ENCODE assay signal across 18 mouse cellular contexts in genomic region chr12:105883799-105884514, GRCm38 (mm10).
A peak's percentile ranks its signal among the peaks of the same experiment; 100 is the strongest.
DNase-seq lines count a peak whose midpoint lies in the region; ATAC-seq lines count a peak whose summit lies in the region.
"Had no signal": no experiment of that assay in that cellular context is flagged by ENCODE, and none has a peak within 500 bp of the region (broad histone marks: within the 10 kb centered on the region; RNA-seq: fewer than 3 reads in every experiment).

No protein-coding gene starts in this region.

- no peak overlapping the region for H3K9ac ChIP-seq in embryonic facial prominence, embryonic 13.5 days
- no peak overlapping the region for H3K9ac ChIP-seq in midbrain, embryonic 14.5 days (replicated peaks; ENCODE audit: low read length)
- H3K9ac ChIP-seq in midbrain, embryonic 11.5 days (ENCODE audit: low read length): no peak overlapping the region
- no peak overlapping the region for H3K9ac ChIP-seq in kidney, embryonic 16.5 days (replicated peaks; ENCODE audit: low read length)
- H3K9ac ChIP-seq: heart, embryonic 15.5 days; hindbrain, embryonic 12.5 days had no signal

- no peak for DNase-seq in embryonic facial prominence, embryonic 10.5 days (ENCODE audit: low spot score)
- no peak for DNase-seq in midbrain, embryonic 14.5 days
- DNase-seq in midbrain, embryonic 11.5 days (ENCODE audit: low spot score, missing footprints): no peak
- DNase-seq in B cell, adult 2 months: no peak
- DNase-seq in thymus, postnatal 0 days (ENCODE audit: low spot score): no peak
- no peak for DNase-seq in frontal cortex, adult 2 months (ENCODE audit: extremely low spot score in 1 of 2, low spot score in 1 of 2)
- DNase-seq: adrenal gland, postnatal 36 days; cerebellum, postnatal 10 days; heart, adult 11 months; liver; lung, adult 2 months had no signal

- 79% methylated on average over 12 of the region's 12 CpGs for WGBS in embryonic facial prominence, embryonic 13.5 days
- 82% methylated on average over 12 of the region's 12 CpGs for WGBS in embryonic facial prominence, embryonic 10.5 days
- 82% methylated on average over 12 of the region's 12 CpGs for whole genome bisulfite sequencing in midbrain, embryonic 14.5 days
- WGBS in midbrain, embryonic 11.5 days: 87% methylated on average over 12 of the region's 12 CpGs
- WGBS in kidney, embryonic 16.5 days: 33% methylated on average over 12 of the region's 12 CpGs

- 0 out of 2 replicates have a peak, but pooled peaks cover 6% of the 10 kb centered on the region for H3K4me1 ChIP-seq in embryonic facial prominence, embryonic 13.5 days
- H3K4me1 ChIP-seq in embryonic facial prominence, embryonic 10.5 days: peaks cover 10% of the 10 kb centered on the region
- H3K4me1 ChIP-seq in midbrain, embryonic 14.5 days (ENCODE audit: control insufficient read depth, insufficient read depth, low read length): peaks cover 10% of the 10 kb centered on the region; the same call in 1 of the 2 replicates
- H3K4me1 ChIP-seq in midbrain, embryonic 11.5 days (ENCODE audit: control insufficient read depth, insufficient read depth, low read length): peaks cover 4% of the 10 kb centered on the region; the same call in 1 of the 2 replicates
- H3K4me1 ChIP-seq in kidney, embryonic 16.5 days (ENCODE audit: insufficient read depth, low read length): peaks cover 8% of the 10 kb centered on the region; the same call in 1 of the 2 replicates
- H3K4me1 ChIP-seq: heart, embryonic 15.5 days had no signal

- ATAC-seq in embryonic facial prominence, embryonic 13.5 days (ENCODE audit: insufficient number of reproducible peaks, insufficient read depth, low FRiP score, low TSS enrichment, low read depth): peak; percentile 48; the same call in 1 of the 2 replicates
- no peak for ATAC-seq in midbrain, embryonic 14.5 days (ENCODE audit: low FRiP score, low TSS enrichment)
- ATAC-seq in midbrain, embryonic 11.5 days (ENCODE audit: low FRiP score): no peak; the same call in 1 of the 2 replicates
- peak; percentile 78 for ATAC-seq in kidney, embryonic 16.5 days (ENCODE audit: low FRiP score, low TSS enrichment)
- ATAC-seq: activated CD4-positive, CD25-positive, alpha-beta regulatory T cell, adult 4 months; intestine, embryonic 16.5 days had no signal

- H3K36me3 ChIP-seq in embryonic facial prominence, embryonic 13.5 days: no peaks in the 10 kb centered on the region
- no peaks in the 10 kb centered on the region for H3K36me3 ChIP-seq in embryonic facial prominence, embryonic 10.5 days (replicated peaks)
- no peaks in the 10 kb centered on the region for H3K36me3 ChIP-seq in midbrain, embryonic 14.5 days (ENCODE audit: control insufficient read depth, insufficient read depth, low read length)
- no peaks in the 10 kb centered on the region for H3K36me3 ChIP-seq in midbrain, embryonic 11.5 days (ENCODE audit: control insufficient read depth, insufficient read depth, low read length)
- no peaks in the 10 kb centered on the region for H3K36me3 ChIP-seq in kidney, embryonic 16.5 days (ENCODE audit: insufficient read depth, low read length)
- H3K36me3 ChIP-seq: heart, embryonic 15.5 days; hindbrain, embryonic 12.5 days had no signal

- peaks cover 6% of the 10 kb centered on the region; the same call in 1 of the 2 replicates for H3K9me3 ChIP-seq in embryonic facial prominence, embryonic 13.5 days
- peaks cover 12% of the 10 kb centered on the region; the same call in 1 of the 2 replicates for H3K9me3 ChIP-seq in embryonic facial prominence, embryonic 10.5 days
- H3K9me3 ChIP-seq in midbrain, embryonic 14.5 days (ENCODE audit: control insufficient read depth, low read length): 0 out of 2 replicates have a peak, but pooled peaks cover 8% of the 10 kb centered on the region
- no peaks in the 10 kb centered on the region for H3K9me3 ChIP-seq in midbrain, embryonic 11.5 days (ENCODE audit: control insufficient read depth, low read length)
- H3K9me3 ChIP-seq in kidney, embryonic 16.5 days (ENCODE audit: low read length): peaks cover 5% of the 10 kb centered on the region; the same call in 1 of the 2 replicates
- H3K9me3 ChIP-seq: heart, embryonic 15.5 days had no signal

- H3K4me3 ChIP-seq in embryonic facial prominence, embryonic 13.5 days: no peak overlapping the region
- no peak overlapping the region for H3K4me3 ChIP-seq in embryonic facial prominence, embryonic 10.5 days
- H3K4me3 ChIP-seq in midbrain, embryonic 14.5 days (replicated peaks; ENCODE audit: low read depth, low read length): no peak overlapping the region
- H3K4me3 ChIP-seq in midbrain, embryonic 11.5 days (ENCODE audit: low read depth, low read length): no peak overlapping the region
- no peak overlapping the region for H3K4me3 ChIP-seq in kidney, embryonic 16.5 days (ENCODE audit: low read length)
- H3K4me3 ChIP-seq: heart, embryonic 15.5 days; hindbrain, embryonic 12.5 days had no signal

- no peaks in the 10 kb centered on the region for H3K27me3 ChIP-seq in embryonic facial prominence, embryonic 13.5 days
- H3K27me3 ChIP-seq in embryonic facial prominence, embryonic 10.5 days (replicated peaks; ENCODE audit: low read depth, poor library complexity, severe bottlenecking): peaks cover 7% of the 10 kb centered on the region; the same call in 1 of the 2 replicates
- no peaks in the 10 kb centered on the region for H3K27me3 ChIP-seq in midbrain, embryonic 14.5 days (ENCODE audit: control insufficient read depth, insufficient read depth, low read length)
- 0 out of 2 replicates have a peak, but pooled peaks cover 2% of the 10 kb centered on the region for H3K27me3 ChIP-seq in midbrain, embryonic 11.5 days (ENCODE audit: control insufficient read depth, insufficient read depth, low read length)
- H3K27me3 ChIP-seq in kidney, embryonic 16.5 days (ENCODE audit: insufficient read depth, low read length): no peaks in the 10 kb centered on the region
- H3K27me3 ChIP-seq: heart, embryonic 15.5 days; hindbrain, embryonic 12.5 days had no signal

- no peak overlapping the region for H3K4me2 ChIP-seq in embryonic facial prominence, embryonic 13.5 days
- no peak overlapping the region for H3K4me2 ChIP-seq in midbrain, embryonic 14.5 days (ENCODE audit: low read length)
- no peak overlapping the region for H3K4me2 ChIP-seq in midbrain, embryonic 11.5 days
- H3K4me2 ChIP-seq in kidney, embryonic 16.5 days (replicated peaks; ENCODE audit: low read depth, low read length): no peak overlapping the region
- H3K4me2 ChIP-seq: heart, embryonic 15.5 days; hindbrain, embryonic 12.5 days had no signal

- H3K27ac ChIP-seq in embryonic facial prominence, embryonic 13.5 days: no peak overlapping the region
- H3K27ac ChIP-seq in embryonic facial prominence, embryonic 10.5 days (replicated peaks): no peak overlapping the region
- H3K27ac ChIP-seq in midbrain, embryonic 14.5 days (replicated peaks; ENCODE audit: low read depth, low read length): peak overlapping the region; percentile 27
- no peak overlapping the region for H3K27ac ChIP-seq in midbrain, embryonic 11.5 days (ENCODE audit: low read depth, low read length)
- H3K27ac ChIP-seq in kidney, embryonic 16.5 days (ENCODE audit: low read length): no peak overlapping the region
- H3K27ac ChIP-seq: heart, embryonic 15.5 days; hindbrain, embryonic 12.5 days; macrophage had no signal

Comparison
In these comparisons a context has a peak if more than half of its experiments do, and no peak if none do; other contexts are left out.
1. ATAC-seq: peak in embryonic facial prominence, embryonic 13.5 days (single experiment) and kidney, embryonic 16.5 days (single experiment); none in midbrain, embryonic 14.5 days (single experiment) and midbrain, embryonic 11.5 days (single experiment).